Mouse (Mus musculus) forebrain, embryonic 15.5 days (tissue): ENCODE data around the gene P2ry10b. TPM values are rescaled to one million over a fixed set of nuclear protein-coding genes. Genes with fewer than 3 reads are reported as not detected.

Experiments
- ATAC-seq: fragments of 200-750 bp; cut with Nextera tagmentation; replicated peaks from 2 replicates; pipeline ENCODE4 v1.8.0; 2017; ENCODE audit warnings: mild to moderate bottlenecking, moderate TSS enrichment, moderate library complexity
- H3K27ac ChIP-seq: fragments of 300-500 bp; sonication (generic); replicated peaks from 2 replicates; pipeline ENCODE4 v1.5.1; 2015; ENCODE audit warnings: mild to moderate bottlenecking, inconsistent platforms
- H3K27me3 ChIP-seq: fragments of 300-500 bp; sonication (generic); 2 replicates; pipeline ENCODE4 v1.6.1; 2015; ENCODE audit warnings: inconsistent platforms
- H3K36me3 ChIP-seq: fragments of 300-500 bp; sonication (generic); 2 replicates; pipeline ENCODE4 v1.6.1; 2015; ENCODE audit warnings: mild to moderate bottlenecking, inconsistent platforms
- H3K4me1 ChIP-seq: fragments of 300-500 bp; sonication (generic); 2 replicates; pipeline ENCODE4 v1.6.1; 2015; ENCODE audit warnings: inconsistent platforms
- H3K4me2 ChIP-seq: fragments of 300-500 bp; sonication (generic); replicated peaks from 2 replicates; pipeline ENCODE4 v1.6.1; 2015; ENCODE audit warnings: mild to moderate bottlenecking, inconsistent platforms
- H3K4me3 ChIP-seq: fragments of 300-500 bp; sonication (generic); 2 replicates; pipeline ENCODE4 v1.5.1; 2015; ENCODE audit warnings: mild to moderate bottlenecking, inconsistent platforms
- H3K9ac ChIP-seq: fragments of 300-500 bp; sonication (generic); replicated peaks from 2 replicates; pipeline ENCODE4 v1.6.1; 2015; ENCODE audit warnings: mild to moderate bottlenecking, inconsistent platforms
- H3K9me3 ChIP-seq: fragments of 300-500 bp; sonication (generic); 2 replicates; pipeline ENCODE4 v1.6.1; 2016; ENCODE audit warnings: inconsistent platforms
- WGBS: fragments of 180-500 bp; shearing (Covaris S2); methylation state at CpG from one replicate; pipeline ENCODE4 v1.1.7; 2015; ENCODE audit warnings: mixed read lengths; 5-methylcytosine and 5-hydroxymethylcytosine counted together
- polyA plus RNA-seq: library from polyadenylated mRNA; unstranded; fragments of >200 nt; fragmentation: Nextera tagmentation; extraction: Ambion mirVana; gene quantifications from 2 replicates; pipeline ENCODE4 v1.2.1, GENCODE M21; 2015

Gene P2ry10b
- polyA plus RNA-seq, 1 experiment from 2014 or later: 0.31 TPM

DNA sequence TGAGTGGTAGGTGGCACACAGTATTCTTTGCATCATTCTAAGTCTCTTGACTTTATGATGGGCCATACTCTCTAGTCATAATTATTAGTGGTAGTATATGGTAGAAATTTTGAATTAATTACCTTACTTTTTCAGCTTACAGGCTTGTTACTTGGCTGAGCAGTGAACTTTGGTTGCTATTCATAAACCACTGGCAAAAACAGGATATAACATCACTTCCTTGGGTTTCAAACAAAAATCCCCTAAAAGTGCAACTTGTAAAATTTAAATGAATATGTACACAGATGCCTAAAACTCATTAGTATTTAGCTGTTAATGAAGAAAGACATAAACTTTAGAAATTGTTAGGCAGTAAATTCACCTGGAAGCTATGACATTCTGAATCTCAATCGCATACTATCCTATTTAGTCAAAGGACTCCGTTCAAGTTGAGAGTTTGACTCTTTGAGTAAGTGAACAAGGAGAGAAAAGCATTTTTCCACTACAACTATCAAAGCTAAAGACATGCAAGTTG is 68.9 kb downstream of the P2ry10b start:
- Histone ChIP-seq H3K9ac (no peak overlapping the region), H3K27me3 (no peaks in the 10 kb centered on the region), H3K27ac (no peak overlapping the region), H3K4me1 (no peaks in the 10 kb centered on the region), H3K4me2 (no peak overlapping the region), H3K4me3 (no peak overlapping the region), H3K9me3 (no peaks in the 10 kb centered on the region), H3K36me3 (no peaks in the 10 kb centered on the region)
- WGBS: 76% methylated on average over 2 of the region's 2 CpGs
- ATAC-seq: no peak

Other genes starting within 250 kb of the P2ry10b start
- 5.2 and 5.7 TPM in 2 replicates for gene Lpar4, start 228.3 kb upstream of the P2ry10b start, polyA plus RNA-seq
- gene P2ry10, start 60.4 kb upstream of the P2ry10b start, polyA plus RNA-seq: not detected in 2 replicates
- 0.15 and 0.22 TPM in 2 replicates for gene Gpr174, start 107.0 kb downstream of the P2ry10b start, polyA plus RNA-seq